Mouse (Mus musculus): ENCODE results near the gene Cygb. TPM values are rescaled to one million over a fixed set of nuclear protein-coding genes. Genes with fewer than 3 reads are reported as not detected.
"Not testable (repeated sequence)": the region's sequence is repeated elsewhere in the genome, so short reads cannot be mapped to it uniquely, and the experiment has no call there.

Gene Cygb
- total and polyA plus RNA-seq, 2 experiments from 2014 or later: 21.1 to 38.8 TPM

GRCm38 (mm10) chr11:116641731-116642130, 12.4 kb downstream of the Cygb start:
- no peak for ATAC-seq (ENCODE audit: insufficient read depth, low read depth)
- Histone ChIP-seq H3K4me1 (ENCODE audit: control insufficient read depth, insufficient read depth) (no peaks in the 10 kb centered on the region), H3K9ac (replicated peaks; ENCODE audit: low read depth, low read length) (no peak overlapping the region), H3K36me3 (replicated peaks; ENCODE audit: control insufficient read depth, insufficient read depth, low read length) (no peaks in the 10 kb centered on the region), H3K27me3 (ENCODE audit: control insufficient read depth, insufficient read depth, low read length) (peaks cover 13% of the 10 kb centered on the region; the same call in 1 of the 2 replicates), H3K27ac (ENCODE audit: low read depth) (no peak overlapping the region), H3K4me2 (ENCODE audit: low read depth, low read length) (no peak overlapping the region), H3K4me3 (ENCODE audit: low read depth, low read length) (no peak overlapping the region), H3K9me3 (replicated peaks; ENCODE audit: control insufficient read depth, low read length) (no peaks in the 10 kb centered on the region)
- 62% methylated on average over 3 of the region's 3 CpGs for WGBS
- no peak for DNase-seq (ENCODE audit: low spot score)
- TF ChIP-seq CTCF (IDR thresholded peaks at IDR 0.05; ENCODE audit: low read depth) (no peak), EP300 (IDR thresholded peaks at IDR 0.05; ENCODE audit: low read depth) (no peak)

GRCm38 (mm10) chr11:116641168-116641567, 12.9 kb downstream of the Cygb start:
- WGBS: 48% methylated on average over 5 of the region's 5 CpGs
- TF ChIP-seq CTCF (IDR thresholded peaks at IDR 0.05; ENCODE audit: low read depth): peak; percentile 30
- no peak for TF ChIP-seq EP300 (IDR thresholded peaks at IDR 0.05; ENCODE audit: low read depth)
- no peaks in the 10 kb centered on the region for H3K4me1 ChIP-seq (ENCODE audit: control insufficient read depth, insufficient read depth)
- no peak overlapping the region for H3K4me2 ChIP-seq (ENCODE audit: low read depth, low read length)
- DNase-seq (ENCODE audit: low spot score): no peak
- H3K4me3 ChIP-seq (ENCODE audit: low read depth, low read length): no peak overlapping the region
- no peak overlapping the region for H3K27ac ChIP-seq (ENCODE audit: low read depth)
- no peak overlapping the region for H3K9ac ChIP-seq (replicated peaks; ENCODE audit: low read depth, low read length)
- no peak for ATAC-seq (ENCODE audit: insufficient read depth, low read depth)
- 0 out of 2 replicates have a peak, but pooled peaks cover 10% of the 10 kb centered on the region for H3K27me3 ChIP-seq (ENCODE audit: control insufficient read depth, insufficient read depth, low read length)
- no peaks in the 10 kb centered on the region for H3K9me3 ChIP-seq (replicated peaks; ENCODE audit: control insufficient read depth, low read length)
- no peaks in the 10 kb centered on the region for H3K36me3 ChIP-seq (replicated peaks; ENCODE audit: control insufficient read depth, insufficient read depth, low read length)

DNA sequence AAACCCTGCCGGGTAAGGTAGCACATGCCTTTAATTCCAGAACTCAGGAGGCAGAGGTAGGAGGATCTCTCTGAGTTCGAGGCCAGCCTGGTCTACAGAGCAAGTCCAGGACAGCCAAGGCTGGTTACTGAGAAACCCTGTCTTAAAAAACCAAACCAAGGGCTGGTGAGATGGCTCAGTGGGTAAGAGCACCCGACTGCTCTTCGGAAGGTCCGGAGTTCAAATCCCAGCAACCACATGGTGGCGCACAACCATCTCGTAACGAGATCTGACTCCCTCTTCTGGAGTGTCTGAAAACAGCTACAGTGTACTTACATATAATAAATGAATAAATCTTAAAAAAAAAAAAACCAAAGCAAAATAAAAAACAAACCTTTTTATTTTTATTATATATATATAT, 17.5 kb downstream of the Cygb start:
- not testable (repeated sequence) for ATAC-seq (ENCODE audit: insufficient read depth, low read depth); H3K4me1 ChIP-seq (ENCODE audit: control insufficient read depth, insufficient read depth); H3K36me3 ChIP-seq (replicated peaks; ENCODE audit: control insufficient read depth, insufficient read depth, low read length); H3K27me3 ChIP-seq (ENCODE audit: control insufficient read depth, insufficient read depth, low read length); H3K27ac ChIP-seq (ENCODE audit: low read depth); H3K9me3 ChIP-seq (replicated peaks; ENCODE audit: control insufficient read depth, low read length); H3K4me2 ChIP-seq (ENCODE audit: low read depth, low read length); DNase-seq (ENCODE audit: low spot score); H3K4me3 ChIP-seq (ENCODE audit: low read depth, low read length); H3K9ac ChIP-seq (replicated peaks; ENCODE audit: low read depth, low read length)
- 66% methylated on average over 8 of the region's 8 CpGs for WGBS

DNA sequence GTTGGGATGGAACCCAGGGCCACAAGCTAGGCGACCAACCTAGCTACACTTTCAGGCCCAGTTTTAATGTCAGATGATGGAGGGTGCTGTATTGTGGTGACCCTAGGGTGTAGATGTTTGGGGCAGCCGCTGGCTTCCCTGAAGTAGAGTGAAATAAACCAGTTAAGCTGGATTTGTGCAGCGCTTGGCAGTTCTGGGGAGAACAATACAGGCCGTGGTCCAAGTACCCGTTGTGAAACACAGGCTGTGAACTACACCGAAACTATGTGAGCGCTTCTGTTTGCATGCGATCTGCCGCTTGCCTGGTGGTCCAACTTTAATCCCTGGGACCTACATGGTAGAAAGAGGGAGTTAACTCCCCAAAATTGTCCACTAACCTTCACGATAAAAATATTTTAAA, 21.2 kb downstream of the Cygb start:
- H3K27me3 ChIP-seq (ENCODE audit: control insufficient read depth, insufficient read depth, low read length): no peaks in the 10 kb centered on the region
- TF ChIP-seq EP300 (IDR thresholded peaks at IDR 0.05; ENCODE audit: low read depth): no peak
- TF ChIP-seq CTCF (IDR thresholded peaks at IDR 0.05; ENCODE audit: low read depth): no peak
- H3K4me1 ChIP-seq (ENCODE audit: control insufficient read depth, insufficient read depth): peaks cover 6% of the 10 kb centered on the region; the same call in 1 of the 2 replicates
- WGBS: 74% methylated on average over 10 of the region's 10 CpGs
- DNase-seq (ENCODE audit: low spot score) (no peak), ATAC-seq (ENCODE audit: insufficient read depth, low read depth) (no peak)
- no peaks in the 10 kb centered on the region for H3K9me3 ChIP-seq (replicated peaks; ENCODE audit: control insufficient read depth, low read length)
- no peak overlapping the region for H3K4me2 ChIP-seq (ENCODE audit: low read depth, low read length)
- H3K9ac ChIP-seq (replicated peaks; ENCODE audit: low read depth, low read length): no peak overlapping the region
- no peaks in the 10 kb centered on the region for H3K36me3 ChIP-seq (replicated peaks; ENCODE audit: control insufficient read depth, insufficient read depth, low read length)
- H3K4me3 ChIP-seq (ENCODE audit: low read depth, low read length): no peak overlapping the region
- no peak overlapping the region for H3K27ac ChIP-seq (ENCODE audit: low read depth)

- no peaks in the 10 kb centered on the region for H3K9me3 ChIP-seq (replicated peaks; ENCODE audit: control insufficient read depth, low read length)
- H3K36me3 ChIP-seq (replicated peaks; ENCODE audit: control insufficient read depth, insufficient read depth, low read length): no peaks in the 10 kb centered on the region
- H3K4me3 ChIP-seq (ENCODE audit: low read depth, low read length): no peak overlapping the region
- peaks cover 7% of the 10 kb centered on the region; the same call in 1 of the 2 replicates for H3K4me1 ChIP-seq (ENCODE audit: control insufficient read depth, insufficient read depth)
- no peak overlapping the region for H3K4me2 ChIP-seq (ENCODE audit: low read depth, low read length)
- H3K9ac ChIP-seq (replicated peaks; ENCODE audit: low read depth, low read length): no peak overlapping the region
- TF ChIP-seq EP300 (IDR thresholded peaks at IDR 0.05; ENCODE audit: low read depth) (no peak), CTCF (IDR thresholded peaks at IDR 0.05; ENCODE audit: low read depth) (no peak)
- DNase-seq (ENCODE audit: low spot score): no peak
- H3K27ac ChIP-seq (ENCODE audit: low read depth): no peak overlapping the region
- 25% methylated on average over 12 of the region's 12 CpGs for whole genome bisulfite sequencing
- H3K27me3 ChIP-seq (ENCODE audit: control insufficient read depth, insufficient read depth, low read length): no peaks in the 10 kb centered on the region
- ATAC-seq (ENCODE audit: insufficient read depth, low read depth): peak; percentile 24; the same call in 1 of the 2 replicates
Observed at GRCm38 (mm10) chr11:116630171-116630965, 23.7 kb downstream of the Cygb start.

DNA sequence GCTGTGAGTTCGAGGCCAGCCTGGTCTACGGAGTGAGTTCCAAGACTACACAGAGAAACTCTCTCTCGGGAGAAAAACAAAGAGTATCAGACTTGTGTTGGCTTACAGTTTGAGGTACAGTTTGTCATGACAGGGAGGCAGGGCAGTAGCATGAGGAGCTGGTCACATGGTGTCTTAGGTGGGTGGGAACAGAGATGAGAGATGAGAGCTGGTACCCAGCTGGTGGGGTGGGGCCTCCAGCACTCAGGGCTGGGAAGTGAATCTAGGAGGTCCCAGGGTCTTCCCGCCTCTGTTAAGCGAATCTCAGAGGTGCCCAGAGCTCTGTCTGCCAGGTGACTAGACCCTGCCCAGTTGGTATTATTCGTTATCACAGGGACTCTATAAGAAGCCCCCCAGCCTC, 24.6 kb downstream of the Cygb start:
- Histone ChIP-seq H3K27me3 (ENCODE audit: control insufficient read depth, insufficient read depth, low read length) (no peaks in the 10 kb centered on the region), H3K9ac (replicated peaks; ENCODE audit: low read depth, low read length) (no peak overlapping the region), H3K36me3 (replicated peaks; ENCODE audit: control insufficient read depth, insufficient read depth, low read length) (no peaks in the 10 kb centered on the region), H3K27ac (ENCODE audit: low read depth) (no peak overlapping the region), H3K4me1 (ENCODE audit: control insufficient read depth, insufficient read depth) (peaks cover 13% of the 10 kb centered on the region; the same call in 1 of the 2 replicates), H3K9me3 (replicated peaks; ENCODE audit: control insufficient read depth, low read length) (no peaks in the 10 kb centered on the region), H3K4me2 (ENCODE audit: low read depth, low read length) (no peak overlapping the region), H3K4me3 (ENCODE audit: low read depth, low read length) (no peak overlapping the region)
- 87% methylated on average over 6 of the region's 6 CpGs for WGBS
- ATAC-seq (ENCODE audit: insufficient read depth, low read depth): no peak
- no peak for TF ChIP-seq CTCF (IDR thresholded peaks at IDR 0.05; ENCODE audit: low read depth)
- TF ChIP-seq EP300 (IDR thresholded peaks at IDR 0.05; ENCODE audit: low read depth): no peak
- DNase-seq (ENCODE audit: low spot score): no peak

Data from heart, postnatal 0 days (tissue).